Mouse (Mus musculus): ENCODE data around the gene Agxt. TPM values are rescaled to one million over a fixed set of nuclear protein-coding genes. Genes with fewer than 3 reads are reported as not detected.

The Agxt gene
- total and polyA plus RNA-seq, 3 experiments, result not detected

- no peaks in the 10 kb centered on the region; the same call in 1 of the 2 replicates for H3K4me1 ChIP-seq (ENCODE audit: insufficient read depth, low read depth, low read length)
- H3K9me3 ChIP-seq (replicated peaks), result no peaks in the 10 kb centered on the region
- no peak overlapping the region for H3K4me3 ChIP-seq (ENCODE audit: low read depth, low read length)
- no peak for DNase-seq (ENCODE audit: low spot score)
- no peak for ATAC-seq (ENCODE audit: extremely low read depth, insufficient number of reproducible peaks, low FRiP score, poor library complexity, severe bottlenecking)
- H3K27me3 ChIP-seq (ENCODE audit: insufficient read depth, low read length), result peaks cover 3% of the 10 kb centered on the region; the same call in 1 of the 2 replicates
- no peaks in the 10 kb centered on the region for H3K36me3 ChIP-seq (replicated peaks)
- no peak for TF ChIP-seq POLR2AphosphoS5 (IDR thresholded peaks at IDR 0.05; ENCODE audit: insufficient replicate concordance, low read depth, low read length)
- no peak for TF ChIP-seq CTCF (IDR thresholded peaks at IDR 0.05; ENCODE audit: low read depth, low read length)
- no peak for TF ChIP-seq GATA1 (IDR thresholded peaks at IDR 0.05; ENCODE audit: borderline replicate concordance, low read length)
Observed at GRCm38 (mm10) chr1:93166346-93167079, 31.5 kb downstream of the Agxt start.

DNA sequence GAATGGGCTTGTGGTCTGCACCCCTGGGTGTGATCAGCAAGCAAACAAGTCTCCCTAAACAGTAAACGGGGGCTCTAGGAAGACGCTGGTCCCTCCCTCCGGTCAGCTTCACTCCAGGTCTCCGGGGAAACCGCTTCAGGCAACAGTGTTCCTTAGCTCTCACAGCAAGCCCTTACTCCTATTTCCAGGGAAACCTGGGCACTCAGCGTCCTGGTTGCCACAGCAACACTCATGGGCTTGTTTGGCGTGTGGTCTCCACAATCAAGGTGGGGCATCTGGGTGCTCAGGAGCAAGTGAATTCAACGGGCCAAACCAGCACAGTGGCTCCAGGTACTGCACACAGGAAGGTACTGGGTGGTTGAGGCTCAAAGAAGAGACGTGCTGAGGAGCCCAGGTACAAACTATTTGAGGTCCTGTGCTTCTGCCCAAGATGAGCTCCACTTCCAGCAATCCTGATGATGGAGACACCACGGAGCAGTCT is 33.3 kb downstream of the Agxt start, which contains the start of gene Crocc2:
TSS of gene Crocc2 (plus strand) at position 431 of the 481 bp plus-strand sequence.
- TF ChIP-seq GATA1 (IDR thresholded peaks at IDR 0.05; ENCODE audit: borderline replicate concordance, low read length) (no peak), GATA2 (IDR thresholded peaks at IDR 0.05; ENCODE audit: borderline replicate concordance, low read depth, low read length) (no peak), CTCF (IDR thresholded peaks at IDR 0.05; ENCODE audit: low read depth, low read length) (no peak), TAL1 (conservative IDR thresholded peaks at IDR 0.05; ENCODE audit: low read depth, low read length) (no peak)

DNA sequence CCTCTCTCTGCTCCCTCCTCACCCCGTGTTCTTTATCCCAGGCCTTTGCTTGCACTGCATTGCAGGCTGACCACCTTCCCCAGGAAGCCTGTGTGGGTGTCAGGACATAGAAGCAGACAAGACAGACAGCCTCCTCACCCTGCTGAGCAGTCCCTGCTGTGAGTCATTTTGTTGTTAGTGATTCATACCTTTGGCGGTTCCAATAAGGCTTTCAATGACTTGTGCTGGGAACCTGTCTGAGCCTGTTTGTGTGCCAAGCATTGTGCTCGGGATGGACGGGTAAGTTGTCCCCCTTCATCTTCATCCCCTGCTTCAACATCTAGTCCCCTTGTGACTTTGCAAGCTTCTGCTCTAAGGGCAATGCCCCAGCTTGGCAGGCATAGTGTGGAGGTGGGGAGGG is 38.6 kb downstream of the Agxt start:
- H3K4me1 ChIP-seq (ENCODE audit: insufficient read depth, low read depth, low read length), result no peaks in the 10 kb centered on the region
- ATAC-seq (ENCODE audit: extremely low read depth, insufficient number of reproducible peaks, low FRiP score, poor library complexity, severe bottlenecking) (no peak), DNase-seq (ENCODE audit: low spot score) (no peak)
- peaks cover 4% of the 10 kb centered on the region; the same call in 1 of the 2 replicates for H3K27me3 ChIP-seq (ENCODE audit: insufficient read depth, low read length)
- no peak overlapping the region for H3K4me3 ChIP-seq (ENCODE audit: low read depth, low read length)
- no peaks in the 10 kb centered on the region for H3K9me3 ChIP-seq (replicated peaks)
- no peaks in the 10 kb centered on the region for H3K36me3 ChIP-seq (replicated peaks)
- no peak for TF ChIP-seq GATA1 (IDR thresholded peaks at IDR 0.05; ENCODE audit: borderline replicate concordance, low read length)
- no peak for TF ChIP-seq CTCF (IDR thresholded peaks at IDR 0.05; ENCODE audit: low read depth, low read length)
- TF ChIP-seq GATA2 (IDR thresholded peaks at IDR 0.05; ENCODE audit: borderline replicate concordance, low read depth, low read length), result no peak
- TF ChIP-seq TAL1 (conservative IDR thresholded peaks at IDR 0.05; ENCODE audit: low read depth, low read length), result no peak
- TF ChIP-seq POLR2AphosphoS5 (IDR thresholded peaks at IDR 0.05; ENCODE audit: insufficient replicate concordance, low read depth, low read length), result no peak

More for the DNA sequence above, 33.3 kb downstream of the Agxt start, which contains the start of gene Crocc2:
- H3K4me1 ChIP-seq (ENCODE audit: insufficient read depth, low read depth, low read length), result no peaks in the 10 kb centered on the region; the same call in 1 of the 2 replicates
- H3K27me3 ChIP-seq (ENCODE audit: insufficient read depth, low read length), result peaks cover 4% of the 10 kb centered on the region; the same call in 1 of the 2 replicates
- no peaks in the 10 kb centered on the region for H3K36me3 ChIP-seq (replicated peaks)
- DNase-seq (ENCODE audit: low spot score) (no peak), ATAC-seq (ENCODE audit: extremely low read depth, insufficient number of reproducible peaks, low FRiP score, poor library complexity, severe bottlenecking) (no peak)
- H3K9me3 ChIP-seq (replicated peaks), result no peaks in the 10 kb centered on the region
- H3K4me3 ChIP-seq (ENCODE audit: low read depth, low read length), result no peak within 1 kb of the TSS

GRCm38 (mm10) chr1:93174399-93174798 is 39.4 kb downstream of the Agxt start:
- peak; percentile 41; the same call in 1 of the 2 replicates for ATAC-seq (ENCODE audit: extremely low read depth, insufficient number of reproducible peaks, low FRiP score, poor library complexity, severe bottlenecking)
- no peak overlapping the region for H3K4me3 ChIP-seq (ENCODE audit: low read depth, low read length)
- peak; percentile 75 for DNase-seq (ENCODE audit: low spot score)
- peaks cover 4% of the 10 kb centered on the region; the same call in 1 of the 2 replicates for H3K27me3 ChIP-seq (ENCODE audit: insufficient read depth, low read length)
- no peaks in the 10 kb centered on the region for H3K9me3 ChIP-seq (replicated peaks)
- TF ChIP-seq CTCF (IDR thresholded peaks at IDR 0.05; ENCODE audit: low read depth, low read length), result peak; percentile 100
- no peak for TF ChIP-seq GATA1 (IDR thresholded peaks at IDR 0.05; ENCODE audit: borderline replicate concordance, low read length)
- no peaks in the 10 kb centered on the region for H3K4me1 ChIP-seq (ENCODE audit: insufficient read depth, low read depth, low read length)
- no peaks in the 10 kb centered on the region for H3K36me3 ChIP-seq (replicated peaks)

DNA sequence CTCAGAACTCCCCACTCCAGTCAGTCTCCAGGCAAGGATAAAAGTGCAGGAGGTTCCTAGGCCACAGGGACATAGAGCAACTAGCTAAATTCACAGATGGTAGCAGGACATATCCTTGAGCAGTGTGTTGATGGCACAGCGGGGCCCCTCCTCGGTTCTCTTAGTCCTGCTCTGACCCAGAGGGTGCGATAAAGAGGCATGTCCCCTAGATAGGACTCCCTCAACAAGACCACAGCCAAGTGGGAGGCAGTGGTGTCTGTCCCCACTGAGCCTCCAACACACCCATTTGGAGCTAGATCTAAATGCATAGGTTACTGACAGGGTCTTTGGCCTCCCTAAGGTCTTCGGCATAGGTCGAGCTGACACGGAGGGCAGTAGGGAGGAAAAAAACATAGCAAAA is 40.8 kb downstream of the Agxt start:
- DNase-seq (ENCODE audit: low spot score) (no peak), ATAC-seq (ENCODE audit: extremely low read depth, insufficient number of reproducible peaks, low FRiP score, poor library complexity, severe bottlenecking) (no peak)
- H3K4me1 ChIP-seq (ENCODE audit: insufficient read depth, low read depth, low read length), result no peaks in the 10 kb centered on the region
- no peaks in the 10 kb centered on the region for H3K36me3 ChIP-seq (replicated peaks)
- peaks cover 7% of the 10 kb centered on the region; the same call in 1 of the 2 replicates for H3K27me3 ChIP-seq (ENCODE audit: insufficient read depth, low read length)
- no peak for TF ChIP-seq POLR2AphosphoS5 (IDR thresholded peaks at IDR 0.05; ENCODE audit: insufficient replicate concordance, low read depth, low read length)
- TF ChIP-seq GATA2 (IDR thresholded peaks at IDR 0.05; ENCODE audit: borderline replicate concordance, low read depth, low read length), result no peak
- TF ChIP-seq GATA1 (IDR thresholded peaks at IDR 0.05; ENCODE audit: borderline replicate concordance, low read length), result no peak
- TF ChIP-seq TAL1 (conservative IDR thresholded peaks at IDR 0.05; ENCODE audit: low read depth, low read length), result no peak
- TF ChIP-seq CTCF (IDR thresholded peaks at IDR 0.05; ENCODE audit: low read depth, low read length), result no peak
- no peak overlapping the region for H3K4me3 ChIP-seq (ENCODE audit: low read depth, low read length)
- no peaks in the 10 kb centered on the region for H3K9me3 ChIP-seq (replicated peaks)

GRCm38 (mm10) chr1:93176525-93177332 is 41.7 kb downstream of the Agxt start:
- Histone ChIP-seq H3K36me3 (replicated peaks) (no peaks in the 10 kb centered on the region), H3K9me3 (replicated peaks) (no peaks in the 10 kb centered on the region), H3K27me3 (ENCODE audit: insufficient read depth, low read length) (peaks cover 8% of the 10 kb centered on the region; the same call in 1 of the 2 replicates), H3K4me1 (ENCODE audit: insufficient read depth, low read depth, low read length) (no peaks in the 10 kb centered on the region), H3K4me3 (ENCODE audit: low read depth, low read length) (no peak overlapping the region)
- DNase-seq (ENCODE audit: low spot score) (no peak), ATAC-seq (ENCODE audit: extremely low read depth, insufficient number of reproducible peaks, low FRiP score, poor library complexity, severe bottlenecking) (no peak)
- no peak for TF ChIP-seq CTCF (IDR thresholded peaks at IDR 0.05; ENCODE audit: low read depth, low read length)
- no peak for TF ChIP-seq GATA1 (IDR thresholded peaks at IDR 0.05; ENCODE audit: borderline replicate concordance, low read length)

Data from G1E (cell line).